Mouse (Mus musculus): ENCODE data around the gene Xlr3b. TPM values are rescaled to one million over a fixed set of nuclear protein-coding genes. Genes with fewer than 3 reads are reported as not detected.
A peak's percentile ranks its signal among the peaks of the same experiment; 100 is the strongest.
"Not testable (repeated sequence)": the region's sequence is repeated elsewhere in the genome, so short reads cannot be mapped to it uniquely, and the experiment has no call there.

Xlr3b gene
- total RNA-seq (2021), result 1 to 10 TPM; 4.1 to 7.0 TPM
- long read RNA-seq, partial matches to known transcripts, result 0 of 4 reads
- long read RNA-seq, other reads (novel, unspliced or antisense), result 0 of 4 reads

DNA sequence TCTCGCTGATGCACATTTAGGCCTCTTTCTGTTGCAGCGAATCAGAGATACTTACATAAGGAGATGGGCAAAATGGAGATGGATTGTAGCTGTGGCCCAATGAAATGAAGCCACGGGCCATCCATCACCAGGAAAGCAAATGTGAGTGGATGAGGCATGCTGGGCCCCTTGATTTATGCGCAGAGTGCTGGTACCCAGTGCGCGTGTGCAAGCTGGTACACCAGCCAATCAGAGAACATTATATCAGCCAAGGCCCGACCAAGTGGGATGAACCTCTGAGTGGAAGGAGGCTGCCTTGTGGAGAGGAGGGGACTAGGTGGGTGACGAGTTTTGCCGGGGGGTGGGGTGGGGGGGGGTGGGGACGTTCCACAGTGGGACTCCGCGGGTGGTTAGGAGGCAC lies at the start of gene Xlr3b:
Gene Xlr3b, plus strand, starts transcription at position 274 of the 400 bp plus-strand sequence.
- DNase-seq (ENCODE audit: low spot score in 2 of 2), result not testable (repeated sequence)

DNA sequence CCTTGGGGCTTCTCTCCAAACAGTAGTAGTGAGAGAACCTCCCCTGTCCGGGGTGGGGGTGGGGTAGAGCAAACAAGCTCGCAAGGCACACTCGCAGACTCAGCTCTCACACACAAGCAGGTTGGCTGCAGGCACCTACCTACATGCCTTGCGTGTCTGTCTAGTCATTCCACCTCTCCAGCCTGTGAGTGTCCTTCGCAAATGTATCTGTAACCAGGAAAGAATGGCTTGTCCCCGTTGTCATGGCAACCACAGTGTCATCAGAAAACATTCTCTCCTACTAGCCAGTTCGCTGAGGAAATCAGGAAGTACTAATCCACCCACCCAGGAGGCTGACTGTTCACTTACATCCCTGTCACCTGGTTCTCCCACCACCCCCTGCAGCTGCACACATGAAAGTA lies 48.8 kb upstream of the Xlr3b start:
- DNase-seq (ENCODE audit: low spot score in 2 of 2), result not testable (repeated sequence)

GRCm38 (mm10) chrX:73148496-73148895 lies 43.5 kb upstream of the Xlr3b start, which contains the start of gene Xlr5b:
Gene Xlr5b, plus strand, starts transcription at chrX:73148796.
- not testable (repeated sequence) for DNase-seq (ENCODE audit: low spot score in 2 of 2)

DNA sequence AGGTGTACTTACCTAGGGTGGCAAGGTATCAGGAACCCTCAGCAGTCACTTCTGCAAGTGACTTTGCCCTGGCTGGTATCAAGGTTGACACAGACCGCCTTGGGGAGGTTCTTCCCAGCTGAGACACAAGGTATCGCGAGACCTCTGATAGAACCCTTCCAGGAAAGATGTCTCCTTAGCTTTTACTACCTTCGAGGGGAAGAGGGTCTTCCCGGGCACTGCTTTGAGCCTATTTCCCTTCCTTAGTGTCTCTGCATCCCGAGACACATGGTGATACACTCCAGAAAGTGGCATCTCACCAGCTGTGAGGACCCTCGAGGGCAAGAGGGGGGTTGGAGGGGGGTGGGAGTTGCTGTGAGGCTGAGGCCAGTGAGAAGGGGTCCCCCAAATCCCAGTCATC lies 42.7 kb upstream of the Xlr3b start, which contains the start of gene DXBay18:
Gene DXBay18, minus strand, starts transcription at position 101 of the 400 bp plus-strand sequence.
- not testable (repeated sequence) for DNase-seq (ENCODE audit: low spot score in 2 of 2)

GRCm38 (mm10) chrX:73176889-73177288 lies 15.1 kb upstream of the Xlr3b start, which contains the start of gene Spin2d:
Gene Spin2d, minus strand, starts transcription at chrX:73176989.
- not testable (repeated sequence) for DNase-seq (ENCODE audit: low spot score in 2 of 2)

- DNase-seq (ENCODE audit: low spot score in 2 of 2), result not testable (repeated sequence)
Observed at GRCm38 (mm10) chrX:73213819-73214564, 22.0 kb downstream of the Xlr3b start, which contains the start of gene Xlr4b. Gene Xlr4b, plus strand, starts transcription at chrX:73214333.

GRCm38 (mm10) chrX:73225365-73225764 lies 33.4 kb downstream of the Xlr3b start:
- no peak for DNase-seq (ENCODE audit: low spot score in 2 of 2)

DNA sequence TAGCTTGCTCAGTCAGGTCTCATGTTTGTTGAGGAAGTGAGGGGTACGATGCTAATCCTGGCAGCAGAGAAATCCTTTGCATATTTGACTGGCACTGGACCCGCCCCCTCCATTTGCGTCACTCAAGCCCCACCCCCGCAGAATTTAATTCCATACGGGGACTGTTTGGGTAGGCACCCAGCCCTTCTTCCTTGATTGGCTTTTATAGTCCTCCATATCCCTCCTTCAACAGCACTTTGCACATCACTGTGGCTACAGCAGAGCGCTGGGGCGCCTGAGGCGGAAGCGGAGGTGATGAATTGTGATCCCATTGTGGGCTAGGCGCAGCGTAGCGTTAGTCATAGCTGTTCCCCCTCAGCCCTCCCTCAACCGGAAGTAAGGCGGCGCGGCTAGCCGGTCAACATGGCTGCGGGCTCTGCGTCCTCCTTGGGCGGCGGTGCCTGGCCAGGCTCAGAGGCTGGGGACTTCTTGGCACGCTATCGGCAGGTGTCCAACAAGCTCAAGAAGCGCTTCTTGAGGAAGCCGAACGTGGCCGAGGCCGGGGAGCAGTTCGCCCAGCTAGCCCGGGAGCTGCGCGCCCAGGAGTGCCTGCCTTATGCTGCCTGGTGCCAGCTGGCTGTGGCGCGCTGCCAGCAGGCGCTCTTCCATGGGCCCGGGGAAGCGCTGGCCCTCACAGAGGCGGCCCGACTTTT lies 36.1 kb downstream of the Xlr3b start, which contains the start of gene F8a:
Gene F8a, plus strand, starts transcription at position 378 of the 692 bp plus-strand sequence.
- peak; percentile 69 to 77 for DNase-seq (ENCODE audit: low spot score in 2 of 2)

DNA sequence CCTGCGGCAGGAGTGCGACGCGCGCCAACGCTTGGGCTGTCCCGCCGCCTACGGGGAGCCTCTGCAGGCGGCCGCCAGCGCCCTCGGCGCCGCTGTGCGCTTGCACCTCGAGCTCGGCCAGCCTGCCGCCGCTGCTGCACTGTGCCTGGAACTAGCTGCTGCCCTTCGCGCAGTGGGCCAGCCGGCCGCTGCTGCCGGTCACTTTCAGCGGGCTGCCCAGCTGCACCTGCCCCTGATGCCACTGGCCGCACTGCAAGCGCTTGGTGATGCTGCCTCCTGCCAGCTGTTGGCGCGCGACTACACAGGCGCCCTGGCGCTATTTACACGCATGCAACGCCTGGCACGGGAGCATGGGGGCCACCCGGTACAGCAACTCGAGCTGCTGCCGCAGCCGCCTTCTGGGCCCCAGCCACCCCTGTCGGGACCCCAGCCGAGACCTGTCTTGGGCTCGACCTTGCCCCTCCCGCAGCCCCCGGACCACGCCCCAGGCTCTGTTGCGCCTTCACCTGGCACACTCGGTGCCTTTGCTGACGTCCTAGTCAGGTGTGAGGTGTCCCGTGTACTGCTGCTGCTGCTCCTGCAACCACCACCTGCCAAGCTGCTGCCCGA lies 36.7 kb downstream of the Xlr3b start:
- DNase-seq (ENCODE audit: low spot score in 2 of 2), result peak; percentile 50 to 57

- DNase-seq (ENCODE audit: low spot score in 2 of 2), result no peak
Observed at GRCm38 (mm10) chrX:73229288-73229687, 37.3 kb downstream of the Xlr3b start.

GRCm38 (mm10) chrX:73242821-73243325 lies 50.9 kb downstream of the Xlr3b start, which contains the start of gene Xlr4c:
Gene Xlr4c, minus strand, starts transcription at chrX:73243130.
- DNase-seq (ENCODE audit: low spot score in 2 of 2), result not testable (repeated sequence)

Other genes starting within 250 kb of the Xlr3b start
- 1 to 10 TPM; 1.0 to 1.7 TPM for gene Zfp185, start 204.9 kb upstream of the Xlr3b start, total RNA-seq (2021)
- under 1 TPM; 0.65 to 0.80 TPM for gene Pnma5, start 155.1 kb upstream of the Xlr3b start, total RNA-seq (2021)
- 10 to 100 TPM; 25.5 to 28.1 TPM for gene Pnma3, start 127.4 kb upstream of the Xlr3b start, total RNA-seq (2021)
- under 1 TPM in 1 of 2 experiments, not detected in 1; 0.32 TPM for gene Xlr4a, start 109.7 kb upstream of the Xlr3b start, total RNA-seq (2021)
- gene Xlr3a, start 95.1 kb upstream of the Xlr3b start, total RNA-seq (2021), result under 1 TPM; 0.62 to 0.80 TPM
- gene Gm14685, start 75.2 kb upstream of the Xlr3b start, total RNA-seq (2021), result 1 to 10 TPM; 1.8 to 2.3 TPM
- not detected for gene Xlr5b, start 43.4 kb upstream of the Xlr3b start, total RNA-seq (2021)
- 1 to 10 TPM in 1 of 2 experiments, under 1 TPM in 1; 0.48 to 2.1 TPM for gene DXBay18, start 42.8 kb upstream of the Xlr3b start, total RNA-seq (2021)
- gene Spin2d, start 15.2 kb upstream of the Xlr3b start, total RNA-seq (2021), result not detected
- under 1 TPM in 1 of 2 experiments, not detected in 1; 0.51 TPM for gene Xlr4b, start 22.1 kb downstream of the Xlr3b start, total RNA-seq (2021)
- gene F8a, start 36.1 kb downstream of the Xlr3b start, total RNA-seq (2021), result 10 to 100 TPM; 13.4 to 15.2 TPM
- not detected for gene Xlr4c, start 50.9 kb downstream of the Xlr3b start, total RNA-seq (2021)
- gene Xlr3c, start 73.2 kb downstream of the Xlr3b start, total RNA-seq (2021), result not detected
- not detected for gene Xlr5a, start 100.8 kb downstream of the Xlr3b start, total RNA-seq (2021)
- not detected for gene Xlr5c, start 100.8 kb downstream of the Xlr3b start, total RNA-seq (2021)
- gene Gm45015, start 144.6 kb downstream of the Xlr3b start, total RNA-seq (2021), result not detected
- gene Zfp275, start 150.4 kb downstream of the Xlr3b start, total RNA-seq (2021), result 10 to 100 TPM; 12.1 to 16.1 TPM
- gene Gm18336, start 206.5 kb downstream of the Xlr3b start, total RNA-seq (2021), result under 1 TPM; 0.16 to 0.29 TPM
- gene Zfp92, start 218.9 kb downstream of the Xlr3b start, total RNA-seq (2021), result 1 to 10 TPM; 3.2 to 4.9 TPM
- not detected for gene Trex2, start 243.1 kb downstream of the Xlr3b start, total RNA-seq (2021)

Data from layer of hippocampus, postnatal 10 days (tissue).